Comparison of ENCODE assay signal across 21 mouse cellular contexts in genomic region chr1:90176223-90176622, GRCm38 (mm10). TPM values are rescaled to one million over a fixed set of nuclear protein-coding genes. Genes with fewer than 3 reads are reported as not detected.
A peak's percentile ranks its signal among the peaks of the same experiment; 100 is the strongest.
DNase-seq lines count a peak whose midpoint lies in the region; ATAC-seq and TF ChIP-seq lines count a peak whose summit lies in the region.
"Had no signal": no experiment of that assay in that cellular context is flagged by ENCODE, and none has a peak within 500 bp of the region (broad histone marks: within the 10 kb centered on the region; RNA-seq: fewer than 3 reads in every experiment).

No protein-coding gene starts in this region.

- H3K4me2 ChIP-seq in limb, embryonic 12.5 days = no peak overlapping the region
- H3K4me2 ChIP-seq in limb, embryonic 14.5 days (replicated peaks; ENCODE audit: low read depth, low read length, severe bottlenecking) = no peak overlapping the region
- H3K4me2 ChIP-seq in kidney, embryonic 16.5 days (replicated peaks; ENCODE audit: low read depth, low read length) = no peak overlapping the region
- H3K4me2 ChIP-seq: liver, embryonic 13.5 days; midbrain, embryonic 13.5 days; neural tube, embryonic 15.5 days had no signal

- H3K4me3 ChIP-seq in limb, embryonic 12.5 days (replicated peaks) = no peak overlapping the region
- no peak overlapping the region for H3K4me3 ChIP-seq in limb, embryonic 10.5 days
- H3K4me3 ChIP-seq in limb, embryonic 14.5 days (replicated peaks; ENCODE audit: low read length) = no peak overlapping the region
- no peak overlapping the region for H3K4me3 ChIP-seq in kidney, embryonic 16.5 days (ENCODE audit: low read length)
- H3K4me3 ChIP-seq: layer of hippocampus, adult 2 months; liver, embryonic 13.5 days; midbrain, embryonic 13.5 days; neural tube, embryonic 15.5 days had no signal

- H3K27ac ChIP-seq in limb, embryonic 12.5 days = peak overlapping the region; percentile 42; the same call in 1 of the 2 replicates
- H3K27ac ChIP-seq in limb, embryonic 10.5 days = no peak overlapping the region
- H3K27ac ChIP-seq in limb, embryonic 14.5 days (replicated peaks; ENCODE audit: low read depth, low read length) = 0 out of 2 replicates have a peak overlapping the region, but pooled peaks have one; percentile 39
- no peak overlapping the region for H3K27ac ChIP-seq in kidney, embryonic 16.5 days (ENCODE audit: low read length)
- H3K27ac ChIP-seq: layer of hippocampus, adult 2 months; liver, embryonic 13.5 days; midbrain, embryonic 13.5 days; neural tube, embryonic 15.5 days had no signal

- TF ChIP-seq POLR2A in limb, embryonic 14.5 days (IDR thresholded peaks at IDR 0.05; ENCODE audit: borderline replicate concordance, extremely low read depth, insufficient read depth, insufficient read length) = no peak

- WGBS in limb, embryonic 12.5 days = 38% methylated on average over 7 of the region's 7 CpGs
- 90% methylated on average over 7 of the region's 7 CpGs for WGBS in limb, embryonic 10.5 days
- WGBS in limb, embryonic 14.5 days = 17% methylated on average over 7 of the region's 7 CpGs
- 60% methylated on average over 7 of the region's 7 CpGs for WGBS in kidney, embryonic 16.5 days

- no peak overlapping the region for H3K9ac ChIP-seq in limb, embryonic 12.5 days (replicated peaks)
- H3K9ac ChIP-seq in limb, embryonic 14.5 days (ENCODE audit: low read depth, low read length, severe bottlenecking) = no peak overlapping the region
- H3K9ac ChIP-seq in kidney, embryonic 16.5 days (replicated peaks; ENCODE audit: low read length) = no peak overlapping the region; the same call in 1 of the 2 replicates
- H3K9ac ChIP-seq: liver, embryonic 13.5 days; midbrain, embryonic 13.5 days; neural tube, embryonic 15.5 days had no signal

- no peaks in the 10 kb centered on the region for H3K36me3 ChIP-seq in limb, embryonic 12.5 days
- H3K36me3 ChIP-seq in limb, embryonic 10.5 days = no peaks in the 10 kb centered on the region
- H3K36me3 ChIP-seq in limb, embryonic 14.5 days (ENCODE audit: control insufficient read depth, insufficient read depth, low read length) = no peaks in the 10 kb centered on the region
- H3K36me3 ChIP-seq in kidney, embryonic 16.5 days (ENCODE audit: insufficient read depth, low read length) = no peaks in the 10 kb centered on the region
- H3K36me3 ChIP-seq: liver, embryonic 13.5 days; midbrain, embryonic 13.5 days; neural tube, embryonic 15.5 days had no signal

- H3K4me1 ChIP-seq in limb, embryonic 12.5 days (replicated peaks) = peaks cover 30% of the 10 kb centered on the region
- 0 out of 2 replicates have a peak, but pooled peaks cover 3% of the 10 kb centered on the region for H3K4me1 ChIP-seq in limb, embryonic 10.5 days
- H3K4me1 ChIP-seq in limb, embryonic 14.5 days (ENCODE audit: control insufficient read depth, insufficient read depth, low read length) = peaks cover 26% of the 10 kb centered on the region
- H3K4me1 ChIP-seq in kidney, embryonic 16.5 days (ENCODE audit: insufficient read depth, low read length) = no peaks in the 10 kb centered on the region
- H3K4me1 ChIP-seq: liver, embryonic 13.5 days had no signal

- H3K27me3 ChIP-seq in limb, embryonic 12.5 days = peaks cover 22% of the 10 kb centered on the region
- peaks cover 23% of the 10 kb centered on the region for H3K27me3 ChIP-seq in limb, embryonic 10.5 days (ENCODE audit: low read depth, poor library complexity, severe bottlenecking)
- H3K27me3 ChIP-seq in limb, embryonic 14.5 days (ENCODE audit: control insufficient read depth, insufficient read depth, low read length) = no peaks in the 10 kb centered on the region
- H3K27me3 ChIP-seq in kidney, embryonic 16.5 days (ENCODE audit: insufficient read depth, low read length) = no peaks in the 10 kb centered on the region
- H3K27me3 ChIP-seq: liver, embryonic 13.5 days; midbrain, embryonic 13.5 days; neural tube, embryonic 15.5 days had no signal

- H3K9me3 ChIP-seq in limb, embryonic 12.5 days = no peaks in the 10 kb centered on the region
- H3K9me3 ChIP-seq in limb, embryonic 10.5 days (replicated peaks) = no peaks in the 10 kb centered on the region
- H3K9me3 ChIP-seq in limb, embryonic 14.5 days (ENCODE audit: control insufficient read depth, low read length) = no peaks in the 10 kb centered on the region
- H3K9me3 ChIP-seq in kidney, embryonic 16.5 days (ENCODE audit: low read length) = no peaks in the 10 kb centered on the region
- H3K9me3 ChIP-seq: liver, embryonic 13.5 days; midbrain, embryonic 13.5 days; neural tube, embryonic 15.5 days had no signal

- peak; percentile 47; the same call in 1 of the 2 replicates for ATAC-seq in frontal cortex, adult (ENCODE audit: low TSS enrichment)
- peak; percentile 61; the same call in 1 of the 2 replicates for ATAC-seq in limb, embryonic 12.5 days (ENCODE audit: insufficient number of reproducible peaks, insufficient read depth, low FRiP score, low TSS enrichment, low read depth)
- ATAC-seq in limb, embryonic 14.5 days (ENCODE audit: low FRiP score, low read depth) = peak; percentile 77
- ATAC-seq in kidney, embryonic 16.5 days (ENCODE audit: low FRiP score, low TSS enrichment) = no peak
- ATAC-seq: lung, postnatal 0 days; midbrain, embryonic 13.5 days had no signal

- no peak for DNase-seq in frontal cortex, postnatal 10 days (ENCODE audit: low spot score in 2 of 2)
- DNase-seq in limb, embryonic 10.5 days (ENCODE audit: low spot score) = no peak
- DNase-seq in brain, adult 2 months (ENCODE audit: low read depth, low spot score) = peak; percentile 52
- DNase-seq in limb, embryonic 14.5 days (ENCODE audit: low spot score) = peak; percentile 90
- DNase-seq in B cell, adult 2 months = no peak
- DNase-seq: cerebellum, adult 8-10 months; gastrocnemius, postnatal 36 days; kidney, adult 2 months; kidney, postnatal 14 days; layer of hippocampus, postnatal 36 days; liver, embryonic 13.5 days had no signal

RNA-seq across cellular contexts. Expression of gene Iqca, which starts 23.0 kb away (rescaled TPM):
- polyA plus RNA-seq in limb, embryonic 12.5 days (2016; fragmentation: Nextera tagmentation; extraction: Ambion mirVana) = 0.17 TPM in 1 of 2 replicates, not detected in the other
- not detected in 2 replicates for polyA plus RNA-seq in limb, embryonic 10.5 days (2016; fragmentation: Nextera tagmentation; extraction: Ambion mirVana)
- polyA plus RNA-seq in limb, embryonic 14.5 days (2012; rRNA removed) = 0.10 and 0.14 TPM in 2 replicates
- 0.23 and 0.54 TPM in 2 replicates for polyA plus RNA-seq in limb, embryonic 14.5 days (2014; fragmentation: Nextera tagmentation; extraction: Ambion mirVana)
- 0.34 and 0.39 TPM in 2 replicates for polyA plus RNA-seq in kidney, embryonic 16.5 days (2015; fragmentation: Nextera tagmentation; extraction: Ambion mirVana)
- polyA plus RNA-seq: C2C12; embryonic facial prominence, embryonic 11.5 days; liver, embryonic 13.5 days; stomach, embryonic 16.5 days had no signal

RNA-seq across cellular contexts. Expression of gene Ackr3, which starts 27.6 kb away (rescaled TPM):
- 24.9 and 27.9 TPM in 2 replicates for polyA plus RNA-seq in limb, embryonic 12.5 days (2016; fragmentation: Nextera tagmentation; extraction: Ambion mirVana)
- 12.9 and 16.5 TPM in 2 replicates for polyA plus RNA-seq in limb, embryonic 10.5 days (2016; fragmentation: Nextera tagmentation; extraction: Ambion mirVana)
- polyA plus RNA-seq in limb, embryonic 14.5 days (2012; rRNA removed) = 93.8 and 129 TPM in 2 replicates
- 49.7 and 54.9 TPM in 2 replicates for polyA plus RNA-seq in limb, embryonic 14.5 days (2014; fragmentation: Nextera tagmentation; extraction: Ambion mirVana)
- polyA plus RNA-seq in kidney, embryonic 16.5 days (2015; fragmentation: Nextera tagmentation; extraction: Ambion mirVana) = 51.8 and 54.0 TPM in 2 replicates

Comparison
In these comparisons a context has a peak if more than half of its experiments do, and no peak if none do; other contexts are left out.
1. DNase-seq: peak in brain, adult 2 months (single experiment) and limb, embryonic 14.5 days (single experiment); none in frontal cortex, postnatal 10 days (0 of 2), limb, embryonic 10.5 days (single experiment) and B cell, adult 2 months (0 of 2).
2. H3K27ac ChIP-seq: peak in limb, embryonic 12.5 days (single experiment) and limb, embryonic 14.5 days (single experiment); none in limb, embryonic 10.5 days (single experiment) and kidney, embryonic 16.5 days (single experiment).